Mouse (Mus musculus): Measurements from ENCODE around the gene Ctbp2. TPM values are rescaled to one million over a fixed set of nuclear protein-coding genes. Genes with fewer than 3 reads are reported as not detected.

Ctbp2 gene
- total and polyA plus RNA-seq, 3 experiments, result 55.8 to 132 (median 84.5) TPM

- TF ChIP-seq CTCF (IDR thresholded peaks at IDR 0.05; ENCODE audit: low read depth, low read length), result no peak
- no peak for TF ChIP-seq POLR2AphosphoS5 (IDR thresholded peaks at IDR 0.05; ENCODE audit: insufficient replicate concordance, low read depth, low read length)
- no peak for TF ChIP-seq TAL1 (conservative IDR thresholded peaks at IDR 0.05; ENCODE audit: low read depth, low read length)
- TF ChIP-seq GATA2 (IDR thresholded peaks at IDR 0.05; ENCODE audit: borderline replicate concordance, low read depth, low read length), result no peak
- no peak for TF ChIP-seq GATA1 (IDR thresholded peaks at IDR 0.05; ENCODE audit: borderline replicate concordance, low read length)
- DNase-seq (ENCODE audit: low spot score) (no peak), ATAC-seq (ENCODE audit: extremely low read depth, insufficient number of reproducible peaks, low FRiP score, poor library complexity, severe bottlenecking) (no peak)
- H3K4me3 ChIP-seq (ENCODE audit: low read depth, low read length), result no peak overlapping the region
- 0 out of 2 replicates have a peak, but pooled peaks cover 3% of the 10 kb centered on the region for H3K4me1 ChIP-seq (ENCODE audit: insufficient read depth, low read depth, low read length)
- no peaks in the 10 kb centered on the region for H3K9me3 ChIP-seq (replicated peaks)
- H3K36me3 ChIP-seq (replicated peaks), result peaks cover 91% of the 10 kb centered on the region
- no peaks in the 10 kb centered on the region for H3K27me3 ChIP-seq (ENCODE audit: insufficient read depth, low read length)
Measured at GRCm38 (mm10) chr7:132991240-132991900, 132.8 kb downstream of the Ctbp2 start.

- no peaks in the 10 kb centered on the region for H3K9me3 ChIP-seq (replicated peaks)
- H3K36me3 ChIP-seq (replicated peaks), result peaks cover 88% of the 10 kb centered on the region
- DNase-seq (ENCODE audit: low spot score) (no peak), ATAC-seq (ENCODE audit: extremely low read depth, insufficient number of reproducible peaks, low FRiP score, poor library complexity, severe bottlenecking) (no peak)
- no peak for TF ChIP-seq GATA2 (IDR thresholded peaks at IDR 0.05; ENCODE audit: borderline replicate concordance, low read depth, low read length)
- TF ChIP-seq CTCF (IDR thresholded peaks at IDR 0.05; ENCODE audit: low read depth, low read length), result no peak
- TF ChIP-seq GATA1 (IDR thresholded peaks at IDR 0.05; ENCODE audit: borderline replicate concordance, low read length), result no peak
- TF ChIP-seq TAL1 (conservative IDR thresholded peaks at IDR 0.05; ENCODE audit: low read depth, low read length), result no peak
- TF ChIP-seq POLR2AphosphoS5 (IDR thresholded peaks at IDR 0.05; ENCODE audit: insufficient replicate concordance, low read depth, low read length), result no peak
- 0 out of 2 replicates have a peak, but pooled peaks cover 3% of the 10 kb centered on the region for H3K4me1 ChIP-seq (ENCODE audit: insufficient read depth, low read depth, low read length)
- no peak overlapping the region for H3K4me3 ChIP-seq (ENCODE audit: low read depth, low read length)
- no peaks in the 10 kb centered on the region for H3K27me3 ChIP-seq (ENCODE audit: insufficient read depth, low read length)
Measured at GRCm38 (mm10) chr7:132989839-132990238, 134.3 kb downstream of the Ctbp2 start.

- no peaks in the 10 kb centered on the region for H3K27me3 ChIP-seq (ENCODE audit: insufficient read depth, low read length)
- H3K4me1 ChIP-seq (ENCODE audit: insufficient read depth, low read depth, low read length), result no peaks in the 10 kb centered on the region
- no peak for DNase-seq (ENCODE audit: low spot score)
- H3K9me3 ChIP-seq (replicated peaks), result no peaks in the 10 kb centered on the region
- TF ChIP-seq GATA1 (IDR thresholded peaks at IDR 0.05; ENCODE audit: borderline replicate concordance, low read length) (no peak), TAL1 (conservative IDR thresholded peaks at IDR 0.05; ENCODE audit: low read depth, low read length) (no peak), POLR2AphosphoS5 (IDR thresholded peaks at IDR 0.05; ENCODE audit: insufficient replicate concordance, low read depth, low read length) (no peak), CTCF (IDR thresholded peaks at IDR 0.05; ENCODE audit: low read depth, low read length) (no peak), GATA2 (IDR thresholded peaks at IDR 0.05; ENCODE audit: borderline replicate concordance, low read depth, low read length) (no peak)
- no peak for ATAC-seq (ENCODE audit: extremely low read depth, insufficient number of reproducible peaks, low FRiP score, poor library complexity, severe bottlenecking)
- H3K36me3 ChIP-seq (replicated peaks), result peaks cover 63% of the 10 kb centered on the region
- no peak overlapping the region for H3K4me3 ChIP-seq (ENCODE audit: low read depth, low read length)
Measured at GRCm38 (mm10) chr7:132982639-132983038, 141.5 kb downstream of the Ctbp2 start.

GRCm38 (mm10) chr7:132977981-132978380, 146.2 kb downstream of the Ctbp2 start:
- no peak for TF ChIP-seq GATA1 (IDR thresholded peaks at IDR 0.05; ENCODE audit: borderline replicate concordance, low read length)
- no peak for TF ChIP-seq GATA2 (IDR thresholded peaks at IDR 0.05; ENCODE audit: borderline replicate concordance, low read depth, low read length)
- TF ChIP-seq TAL1 (conservative IDR thresholded peaks at IDR 0.05; ENCODE audit: low read depth, low read length), result no peak
- no peak for TF ChIP-seq CTCF (IDR thresholded peaks at IDR 0.05; ENCODE audit: low read depth, low read length)
- no peak for TF ChIP-seq POLR2AphosphoS5 (IDR thresholded peaks at IDR 0.05; ENCODE audit: insufficient replicate concordance, low read depth, low read length)
- no peak overlapping the region for H3K4me3 ChIP-seq (ENCODE audit: low read depth, low read length)
- DNase-seq (ENCODE audit: low spot score) (no peak), ATAC-seq (ENCODE audit: extremely low read depth, insufficient number of reproducible peaks, low FRiP score, poor library complexity, severe bottlenecking) (no peak)
- peaks cover 55% of the 10 kb centered on the region for H3K36me3 ChIP-seq (replicated peaks)
- no peaks in the 10 kb centered on the region for H3K9me3 ChIP-seq (replicated peaks)
- H3K27me3 ChIP-seq (ENCODE audit: insufficient read depth, low read length), result no peaks in the 10 kb centered on the region
- H3K4me1 ChIP-seq (ENCODE audit: insufficient read depth, low read depth, low read length), result no peaks in the 10 kb centered on the region

GRCm38 (mm10) chr7:132976079-132976478, 148.1 kb downstream of the Ctbp2 start:
- H3K36me3 ChIP-seq (replicated peaks), result peaks cover 44% of the 10 kb centered on the region
- TF ChIP-seq GATA2 (IDR thresholded peaks at IDR 0.05; ENCODE audit: borderline replicate concordance, low read depth, low read length) (no peak), POLR2AphosphoS5 (IDR thresholded peaks at IDR 0.05; ENCODE audit: insufficient replicate concordance, low read depth, low read length) (no peak), GATA1 (IDR thresholded peaks at IDR 0.05; ENCODE audit: borderline replicate concordance, low read length) (no peak), TAL1 (conservative IDR thresholded peaks at IDR 0.05; ENCODE audit: low read depth, low read length) (no peak), CTCF (IDR thresholded peaks at IDR 0.05; ENCODE audit: low read depth, low read length) (no peak)
- no peaks in the 10 kb centered on the region for H3K4me1 ChIP-seq (ENCODE audit: insufficient read depth, low read depth, low read length)
- H3K9me3 ChIP-seq (replicated peaks), result no peaks in the 10 kb centered on the region
- DNase-seq (ENCODE audit: low spot score) (no peak), ATAC-seq (ENCODE audit: extremely low read depth, insufficient number of reproducible peaks, low FRiP score, poor library complexity, severe bottlenecking) (no peak)
- no peaks in the 10 kb centered on the region for H3K27me3 ChIP-seq (ENCODE audit: insufficient read depth, low read length)
- H3K4me3 ChIP-seq (ENCODE audit: low read depth, low read length), result no peak overlapping the region

GRCm38 (mm10) chr7:132972079-132972478, 152.1 kb downstream of the Ctbp2 start:
- ATAC-seq (ENCODE audit: extremely low read depth, insufficient number of reproducible peaks, low FRiP score, poor library complexity, severe bottlenecking) (no peak), DNase-seq (ENCODE audit: low spot score) (no peak)
- H3K27me3 ChIP-seq (ENCODE audit: insufficient read depth, low read length), result no peaks in the 10 kb centered on the region
- H3K4me1 ChIP-seq (ENCODE audit: insufficient read depth, low read depth, low read length), result no peaks in the 10 kb centered on the region
- H3K9me3 ChIP-seq (replicated peaks), result no peaks in the 10 kb centered on the region
- TF ChIP-seq TAL1 (conservative IDR thresholded peaks at IDR 0.05; ENCODE audit: low read depth, low read length) (no peak), GATA2 (IDR thresholded peaks at IDR 0.05; ENCODE audit: borderline replicate concordance, low read depth, low read length) (no peak), GATA1 (IDR thresholded peaks at IDR 0.05; ENCODE audit: borderline replicate concordance, low read length) (no peak), POLR2AphosphoS5 (IDR thresholded peaks at IDR 0.05; ENCODE audit: insufficient replicate concordance, low read depth, low read length) (no peak), CTCF (IDR thresholded peaks at IDR 0.05; ENCODE audit: low read depth, low read length) (no peak)
- H3K4me3 ChIP-seq (ENCODE audit: low read depth, low read length), result no peak overlapping the region
- H3K36me3 ChIP-seq (replicated peaks), result peaks cover 49% of the 10 kb centered on the region

All from G1E (cell line).